Mouse (Mus musculus) right cerebral cortex, adult 2 months (tissue): Measurements from ENCODE around the gene Anapc5.

Experiments
- DNase-seq, 2 experiments: peaks; one replicate each; pipeline ENCODE4 v3.0.0; 2021 to 2022; ENCODE audit warnings: low spot score in 2 of 2

Gene Anapc5

DNA sequence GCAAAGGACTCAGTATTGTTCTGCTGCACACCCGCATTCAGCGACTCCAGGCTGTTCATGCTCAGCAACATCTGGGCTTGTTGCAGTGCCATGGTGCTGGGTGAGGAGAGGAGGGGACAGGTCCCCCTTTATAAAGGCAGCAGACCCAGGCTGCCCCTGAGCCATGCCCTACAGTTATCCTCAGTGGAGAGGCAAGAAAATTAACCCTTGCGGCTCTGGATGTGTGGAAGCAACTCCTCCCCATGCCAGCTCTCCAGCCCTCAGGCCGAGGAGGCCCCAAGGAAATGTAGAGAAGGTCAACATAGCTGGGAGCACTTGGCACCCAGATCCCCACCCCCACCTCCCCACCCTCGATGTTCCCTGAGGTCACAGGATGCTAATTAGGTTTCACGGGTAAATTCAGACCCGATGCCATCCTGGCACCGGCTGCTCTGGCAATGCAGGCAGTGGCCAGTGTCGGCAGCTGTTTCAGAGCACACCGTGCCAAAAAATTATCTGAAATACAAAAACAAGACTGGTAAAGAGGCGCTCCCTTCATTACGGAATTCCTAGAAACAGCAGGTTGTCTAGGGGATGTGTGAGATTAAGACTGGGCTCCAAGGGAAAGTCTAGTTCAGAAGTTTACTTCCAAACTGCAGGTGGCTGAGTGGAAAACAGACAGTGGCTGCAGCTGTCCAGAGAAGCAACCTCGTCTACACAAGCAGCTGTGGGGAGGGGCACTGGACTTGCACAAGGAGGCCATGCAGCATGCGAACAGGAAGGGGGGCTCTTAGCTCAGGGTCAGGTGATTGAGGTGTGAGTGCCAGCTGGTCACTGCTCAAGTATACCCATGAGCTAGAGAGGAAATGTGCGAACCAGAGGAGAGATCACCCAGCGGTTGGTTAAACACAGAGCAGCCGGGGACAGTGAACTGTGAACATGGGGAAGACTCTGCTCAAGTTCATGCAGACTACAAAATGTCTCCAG, 21.5 kb downstream of the Anapc5 start:
- no peak for DNase-seq

- DNase-seq = peak; percentile 87 to 92
Measured at GRCm38 (mm10) chr5:122798557-122799378, 22.4 kb downstream of the Anapc5 start.

GRCm38 (mm10) chr5:122797866-122798265, 23.3 kb downstream of the Anapc5 start:
- no peak for DNase-seq

- DNase-seq = no peak
Measured at GRCm38 (mm10) chr5:122788696-122789095, 32.4 kb downstream of the Anapc5 start.

- DNase-seq = peak in 1 of 2 experiments; percentile 46
Measured at GRCm38 (mm10) chr5:122786035-122786819, 34.9 kb downstream of the Anapc5 start.

- peak in 1 of 2 experiments; percentile 50 for DNase-seq
Measured at GRCm38 (mm10) chr5:122783726-122784406, 37.3 kb downstream of the Anapc5 start.

DNA sequence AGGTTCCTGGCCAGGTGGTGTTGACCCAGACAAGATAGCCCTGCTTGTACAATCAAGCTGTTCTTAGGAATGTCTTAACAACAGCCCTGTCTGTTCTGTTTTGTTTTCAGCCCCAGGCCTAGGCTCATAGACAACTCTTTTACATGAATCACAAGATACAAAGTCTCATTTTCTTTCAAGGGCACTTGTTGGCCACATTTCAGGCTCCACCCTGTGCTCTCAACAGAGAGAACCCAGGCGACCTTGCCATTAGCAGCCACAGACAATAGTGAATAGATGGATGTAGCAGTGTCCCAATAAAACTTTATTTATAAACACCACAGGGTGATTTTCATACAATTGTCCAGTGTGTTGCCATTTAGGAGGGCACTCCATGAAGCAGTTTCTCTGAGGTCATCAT, 39.1 kb downstream of the Anapc5 start:
- no peak for DNase-seq

GRCm38 (mm10) chr5:122780791-122781432, 40.2 kb downstream of the Anapc5 start:
- no peak for DNase-seq

DNA sequence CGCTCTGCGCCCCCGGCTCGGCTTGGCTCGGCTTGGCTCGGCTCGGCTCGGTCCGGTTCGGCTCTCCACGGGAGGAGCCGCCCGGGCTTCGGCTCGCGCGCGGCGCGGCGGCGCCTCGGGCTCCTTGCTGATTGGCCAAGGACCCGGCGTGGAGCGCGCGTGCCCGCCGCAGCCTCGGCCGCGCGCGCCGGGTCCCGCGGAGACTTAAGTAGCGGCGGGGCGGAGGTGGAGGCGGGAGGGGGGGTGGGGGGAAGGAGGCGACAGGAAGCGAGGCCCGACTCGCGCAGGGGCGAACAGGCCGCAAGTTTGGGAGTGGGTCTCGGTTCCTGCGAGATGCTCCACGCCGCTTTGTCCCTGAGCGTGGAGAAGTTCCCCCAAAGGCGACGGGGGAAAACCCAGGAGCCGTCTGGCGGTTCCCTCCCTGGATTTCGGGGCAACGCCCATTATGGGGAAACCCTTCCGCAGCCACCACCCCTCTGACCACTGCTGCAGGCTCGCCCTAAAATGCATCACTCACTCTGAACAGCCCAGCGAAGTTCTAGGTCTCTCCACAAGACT, 41.8 kb downstream of the Anapc5 start, which contains the start of gene Camkk2:
Camkk2 (minus strand) TSS at position 133 of the 558 bp plus-strand sequence.
- peak; percentile 77 to 80 for DNase-seq

DNA sequence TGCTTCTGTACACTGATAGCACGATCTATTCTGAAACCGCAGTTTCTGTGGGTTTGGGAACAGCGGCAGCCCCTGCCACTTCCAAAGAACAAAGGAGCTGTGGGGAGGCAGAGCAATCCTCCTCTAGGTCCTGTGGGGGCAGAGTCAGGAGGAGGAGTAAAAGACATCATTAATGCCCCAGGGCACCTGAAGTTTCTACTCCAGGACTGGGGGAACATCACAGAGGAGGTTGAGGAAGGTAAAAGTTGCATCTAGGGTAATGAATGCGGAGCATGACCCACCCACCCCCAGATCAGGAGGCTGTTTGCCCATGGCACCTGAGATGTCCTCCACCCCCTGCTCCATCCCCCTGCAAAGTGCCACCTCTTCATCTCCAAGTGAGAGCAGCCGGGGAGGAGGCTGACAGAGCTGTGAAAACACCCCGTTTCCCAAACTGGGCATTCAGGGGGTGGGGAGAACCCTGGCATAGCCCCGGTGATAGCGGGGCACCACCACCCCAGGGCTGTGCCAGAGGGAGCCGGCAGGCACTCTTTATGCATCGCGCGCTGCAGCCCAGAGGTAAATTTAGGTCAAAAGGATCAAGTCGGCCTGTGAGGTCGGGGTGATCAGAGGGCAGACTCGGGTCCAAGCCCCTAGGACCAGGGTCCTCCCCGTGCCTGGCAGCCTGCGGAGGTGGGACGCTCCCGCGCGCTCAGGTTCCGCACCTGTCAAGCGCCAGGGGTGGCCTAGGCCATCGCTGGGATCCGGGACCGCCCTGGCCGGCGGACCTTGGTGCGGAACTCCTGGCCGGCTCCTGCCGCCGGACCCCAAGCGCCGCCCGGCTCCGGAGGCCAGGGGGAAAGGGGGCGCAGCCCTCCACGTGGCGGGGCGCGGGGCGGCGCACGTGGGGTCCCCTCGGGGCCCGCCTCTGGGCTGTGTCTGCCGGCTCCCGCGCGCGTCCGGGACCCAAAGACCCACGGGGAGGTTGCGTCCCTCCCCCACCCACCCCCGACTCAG, 42.6 kb downstream of the Anapc5 start:
- DNase-seq = peak in 1 of 2 experiments; percentile 53

- peak in 1 of 2 experiments; percentile 47 for DNase-seq
Measured at GRCm38 (mm10) chr5:122777322-122777721, 43.8 kb downstream of the Anapc5 start.

- DNase-seq = no peak
Measured at GRCm38 (mm10) chr5:122775646-122776286, 45.4 kb downstream of the Anapc5 start.

DNA sequence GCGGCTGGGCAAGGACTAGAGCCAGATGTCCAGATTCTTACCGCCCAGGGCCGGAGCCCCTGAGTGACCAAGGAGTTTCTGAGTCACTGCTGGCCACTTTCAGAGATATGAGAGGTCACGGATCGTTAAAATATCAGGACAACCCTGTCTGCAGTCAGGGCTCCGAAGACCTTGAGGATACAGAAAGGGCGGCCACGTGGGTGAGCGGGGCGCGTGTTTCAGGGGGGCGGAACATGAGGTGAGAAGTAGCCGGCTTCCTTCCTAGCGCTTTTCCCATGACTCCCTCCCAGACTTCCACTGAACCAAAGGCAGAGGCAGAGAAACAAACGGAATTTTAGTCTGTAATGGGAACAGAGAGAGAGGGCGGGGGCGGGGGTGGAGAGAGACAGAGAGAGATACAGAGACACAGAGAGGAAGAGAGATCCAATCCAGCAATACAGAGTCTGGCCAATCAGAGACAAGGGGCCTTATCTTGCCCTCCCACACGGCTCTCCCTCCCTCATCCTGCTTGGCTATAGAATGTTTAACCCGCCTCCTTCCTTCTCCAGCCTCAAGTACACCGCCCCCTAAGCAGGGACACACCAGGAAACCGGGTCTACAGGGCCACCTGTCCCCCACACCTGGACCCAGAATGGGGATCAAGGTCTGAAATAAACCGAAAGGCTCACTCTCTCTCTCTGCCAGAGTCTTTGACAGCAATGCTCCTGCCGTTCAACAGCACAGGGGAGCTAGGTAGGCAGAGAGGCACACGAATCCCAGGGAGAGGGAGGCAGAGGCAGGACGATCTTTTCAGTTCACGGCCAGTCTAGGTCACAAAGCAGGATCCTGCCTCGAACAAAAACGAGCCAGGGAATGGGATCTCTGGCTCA, 46.2 kb downstream of the Anapc5 start:
- peak; percentile 56 to 79 for DNase-seq

DNA sequence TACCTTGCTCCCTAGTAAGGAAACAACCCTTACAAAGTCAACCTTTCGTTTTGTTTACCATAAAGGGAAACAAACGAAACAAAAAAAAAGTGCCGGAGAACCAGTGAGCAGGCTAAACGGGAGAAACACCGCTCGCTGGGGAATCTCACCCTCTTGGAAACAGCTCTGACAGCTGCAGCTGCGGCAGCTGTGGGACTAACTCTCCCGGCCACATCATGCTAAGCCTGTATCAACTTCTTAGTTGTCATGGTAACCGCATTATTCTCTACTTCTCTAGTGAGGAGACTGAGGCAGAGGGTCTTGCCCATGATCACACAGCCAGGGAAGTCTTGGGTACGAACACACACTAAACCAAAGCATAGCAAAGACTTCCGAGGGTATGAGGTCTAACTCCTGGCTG, 47.4 kb downstream of the Anapc5 start:
- no peak for DNase-seq

DNA sequence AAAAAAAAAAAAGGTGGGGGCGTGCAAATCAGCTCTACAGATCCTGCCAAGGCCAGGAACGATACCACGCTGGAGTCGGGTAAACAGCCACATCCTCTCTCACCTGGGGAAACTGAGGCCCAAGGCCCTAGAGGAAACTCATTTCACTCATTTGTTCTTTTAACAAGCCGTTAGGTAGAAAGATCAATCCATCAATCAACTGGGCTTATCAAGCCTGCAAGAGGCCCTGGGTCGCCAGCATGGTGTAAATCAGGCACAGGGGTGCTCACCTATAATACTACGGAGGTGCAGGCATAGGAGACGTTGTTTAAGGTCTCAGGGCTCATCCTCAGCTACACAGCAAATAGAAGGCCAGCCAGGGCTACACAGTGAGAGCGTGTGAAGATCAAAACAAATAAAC, 49.7 kb downstream of the Anapc5 start:
- DNase-seq = no peak

GRCm38 (mm10) chr5:122770806-122771261, 50.3 kb downstream of the Anapc5 start:
- no peak for DNase-seq

DNA sequence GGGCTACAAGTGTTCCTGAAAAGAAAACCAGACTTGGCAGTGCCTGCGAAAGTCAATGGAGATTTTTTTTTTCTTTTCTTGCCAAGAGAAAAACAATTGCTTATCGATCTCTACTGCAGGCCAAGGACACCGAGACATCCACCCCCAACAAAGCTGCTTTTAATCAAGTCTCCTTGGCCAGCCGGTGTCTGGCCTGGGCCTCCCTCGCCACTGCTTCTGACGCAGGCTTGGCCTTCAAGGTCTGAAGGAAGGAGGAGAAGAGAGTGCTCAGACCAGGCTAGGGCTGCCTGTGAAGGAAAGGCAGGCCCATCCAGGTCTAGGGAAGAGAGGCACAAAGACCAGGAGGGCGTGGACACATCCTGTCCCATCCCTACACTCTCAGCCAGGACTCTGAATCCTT, 50.8 kb downstream of the Anapc5 start:
- no peak for DNase-seq
